Mouse (Mus musculus): ENCODE measurements at regions not wholly inside any gene's neighbourhood (a gene's known extent, or its start where the extent isn't known, plus 50 kb on each side); places are given as distances from the start of the nearest gene placed in this dataset.

DNA sequence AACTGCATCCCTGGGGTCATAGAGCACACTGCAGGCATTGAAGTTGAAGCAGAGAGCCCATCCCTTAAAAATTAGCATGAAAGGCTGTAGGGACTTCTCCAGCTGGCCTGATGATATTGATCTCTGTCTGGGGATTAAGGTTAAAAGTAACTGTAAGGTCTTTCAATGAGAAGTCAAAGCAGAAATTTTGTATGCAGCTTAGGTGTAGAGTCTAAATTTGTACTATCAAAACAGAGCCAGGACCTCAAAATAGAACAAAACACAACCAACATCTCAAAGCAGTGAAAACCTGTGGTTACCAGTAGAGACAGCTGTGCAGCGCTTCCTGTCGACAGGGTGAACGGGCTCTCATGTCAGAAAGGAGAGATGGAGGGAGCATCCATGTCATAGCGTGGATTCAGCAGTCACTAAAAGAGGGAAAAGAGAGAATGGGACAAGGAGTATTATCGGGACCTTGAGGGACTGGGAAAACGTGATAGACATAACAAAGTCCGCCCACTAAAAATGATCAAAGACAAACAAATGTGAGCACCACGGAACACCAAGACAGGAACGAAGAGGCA lies 57.5 kb upstream of the Dap start:
- 62% methylated on average over 9 of the region's 9 CpGs for WGBS
- TF ChIP-seq CTCF (IDR thresholded peaks at IDR 0.05; ENCODE audit: insufficient read depth, low read depth, low read length) (no peak), POLR2A (IDR thresholded peaks at IDR 0.05; ENCODE audit: insufficient read depth, low read depth, low read length) (no peak)
- Histone ChIP-seq H3K4me3 (ENCODE audit: insufficient read depth, low read depth, low read length) (no peak overlapping the region), H3K27ac (ENCODE audit: insufficient read depth, low read depth, low read length) (no peak overlapping the region), H3K4me1 (ENCODE audit: control insufficient read depth, insufficient read depth, low read length) (peaks cover 2% of the 10 kb centered on the region)

GRCm38 (mm10) chr15:31167506-31167905 lies 56.6 kb upstream of the Dap start:
- H3K4me1 ChIP-seq (ENCODE audit: control insufficient read depth, insufficient read depth, low read length), result peaks cover 2% of the 10 kb centered on the region
- TF ChIP-seq POLR2A (IDR thresholded peaks at IDR 0.05; ENCODE audit: insufficient read depth, low read depth, low read length), result no peak
- TF ChIP-seq CTCF (IDR thresholded peaks at IDR 0.05; ENCODE audit: insufficient read depth, low read depth, low read length), result no peak
- WGBS, result 94% methylated on average over 5 of the region's 5 CpGs
- H3K27ac ChIP-seq (ENCODE audit: insufficient read depth, low read depth, low read length), result no peak overlapping the region
- H3K4me3 ChIP-seq (ENCODE audit: insufficient read depth, low read depth, low read length), result no peak overlapping the region

- Histone ChIP-seq H3K4me1 (ENCODE audit: control insufficient read depth, insufficient read depth, low read length) (peaks cover 2% of the 10 kb centered on the region), H3K27ac (ENCODE audit: insufficient read depth, low read depth, low read length) (no peak overlapping the region), H3K4me3 (ENCODE audit: insufficient read depth, low read depth, low read length) (no peak overlapping the region)
- TF ChIP-seq CTCF (IDR thresholded peaks at IDR 0.05; ENCODE audit: insufficient read depth, low read depth, low read length) (no peak), POLR2A (IDR thresholded peaks at IDR 0.05; ENCODE audit: insufficient read depth, low read depth, low read length) (no peak)
- 92% methylated on average over 9 of the region's 9 CpGs for WGBS
These were observed 55.9 kb upstream of the Dap start for GRCm38 (mm10) chr15:31168191-31168590.

GRCm38 (mm10) chr15:31173309-31174115 lies 50.6 kb upstream of the Dap start:
- Histone ChIP-seq H3K4me1 (ENCODE audit: control insufficient read depth, insufficient read depth, low read length) (no peaks in the 10 kb centered on the region), H3K4me3 (ENCODE audit: insufficient read depth, low read depth, low read length) (no peak overlapping the region), H3K27ac (ENCODE audit: insufficient read depth, low read depth, low read length) (no peak overlapping the region)
- no peak for TF ChIP-seq CTCF (IDR thresholded peaks at IDR 0.05; ENCODE audit: insufficient read depth, low read depth, low read length)
- TF ChIP-seq POLR2A (IDR thresholded peaks at IDR 0.05; ENCODE audit: insufficient read depth, low read depth, low read length), result no peak
- WGBS, result 61% methylated on average over 6 of the region's 6 CpGs
